Comparison of ENCODE assay signal across 10 mouse cellular contexts in the genomic region with DNA sequence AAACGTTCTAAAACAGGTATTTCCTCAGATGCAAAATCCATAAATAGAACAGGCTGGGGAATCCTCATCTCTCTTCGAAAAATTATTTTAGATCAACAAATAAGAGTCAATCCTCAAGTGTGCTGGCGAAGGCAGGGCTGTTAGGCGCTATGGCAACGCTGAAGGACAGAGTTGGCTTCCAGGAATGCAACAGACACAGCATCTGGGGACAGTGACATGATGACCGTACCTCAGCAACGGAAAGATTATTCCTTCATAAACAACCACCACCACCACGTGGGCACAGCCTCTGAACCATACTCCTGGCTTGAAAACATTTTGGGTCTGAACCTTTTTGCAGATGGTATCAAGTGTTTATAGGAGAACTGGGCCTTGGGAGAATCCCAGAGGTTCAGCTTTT.
DNase-seq lines count a peak whose midpoint lies in the region; ATAC-seq lines count a peak whose summit lies in the region.
"Had no signal": no experiment of that assay in that cellular context is flagged by ENCODE, and none has a peak within 500 bp of the region (broad histone marks: within the 10 kb centered on the region; RNA-seq: fewer than 3 reads in every experiment).

No protein-coding gene starts in this region.

- H3K4me1 ChIP-seq in heart, embryonic 14.5 days (ENCODE audit: control insufficient read depth in 2 of 2, insufficient read depth in 2 of 2, low read length in 2 of 2): peaks cover 41 to 46% of the 10 kb centered on the region in 2 experiments
- peaks cover 13% of the 10 kb centered on the region for H3K4me1 ChIP-seq in liver, embryonic 16.5 days (ENCODE audit: control insufficient read depth, low read depth, low read length)
- H3K4me1 ChIP-seq in intestine, embryonic 15.5 days (replicated peaks): peaks cover 48% of the 10 kb centered on the region

- DNase-seq in heart, postnatal 10 days: no peak
- DNase-seq in liver: no peak
- DNase-seq in adrenal gland, postnatal 36 days: peak; percentile 63 to 75
- DNase-seq in cerebellum, postnatal 14 days: no peak

- no peaks in the 10 kb centered on the region for H3K27me3 ChIP-seq in heart, embryonic 14.5 days (ENCODE audit: control insufficient read depth, insufficient read depth, low read length)
- no peaks in the 10 kb centered on the region for H3K27me3 ChIP-seq in liver, embryonic 16.5 days (ENCODE audit: control insufficient read depth, insufficient read depth, low read depth, low read length)
- H3K27me3 ChIP-seq in intestine, embryonic 15.5 days (replicated peaks): no peaks in the 10 kb centered on the region
- H3K27me3 ChIP-seq: CH12.LX had no signal

- peak overlapping the region; percentile 80 to 83 for H3K27ac ChIP-seq in heart, embryonic 14.5 days (replicated peaks in 1 of 2; ENCODE audit: control insufficient read depth in 1 of 2, insufficient read depth in 1 of 2, low read depth in 2 of 2, low read length in 2 of 2)
- H3K27ac ChIP-seq in liver, embryonic 16.5 days (ENCODE audit: low read length): peak overlapping the region; percentile 1; the same call in 1 of the 2 replicates
- peak overlapping the region; percentile 70 for H3K27ac ChIP-seq in intestine, embryonic 15.5 days
- H3K27ac ChIP-seq: macrophage had no signal

- H3K36me3 ChIP-seq in heart, embryonic 14.5 days (ENCODE audit: control insufficient read depth, insufficient read depth, low read length): no peaks in the 10 kb centered on the region
- no peaks in the 10 kb centered on the region for H3K36me3 ChIP-seq in liver, embryonic 16.5 days (ENCODE audit: control insufficient read depth, insufficient read depth)
- H3K36me3 ChIP-seq in intestine, embryonic 15.5 days: no peaks in the 10 kb centered on the region

- no peak overlapping the region for H3K4me3 ChIP-seq in heart, embryonic 14.5 days (ENCODE audit: control insufficient read depth in 1 of 2, insufficient read depth in 1 of 2, low read depth in 1 of 2, low read length in 2 of 2)
- no peak overlapping the region for H3K4me3 ChIP-seq in liver, embryonic 16.5 days (ENCODE audit: low read depth, low read length)
- H3K4me3 ChIP-seq in intestine, embryonic 15.5 days (replicated peaks): no peak overlapping the region

- intact Hi-C loops in heart, postnatal 10 days (cut with DNase I): no loop called here

- H3K9me3 ChIP-seq in heart, embryonic 14.5 days (ENCODE audit: control insufficient read depth, low read length): no peaks in the 10 kb centered on the region
- no peaks in the 10 kb centered on the region for H3K9me3 ChIP-seq in liver, embryonic 16.5 days (replicated peaks; ENCODE audit: control insufficient read depth, low read length)
- no peaks in the 10 kb centered on the region for H3K9me3 ChIP-seq in intestine, embryonic 15.5 days

- no peak for ATAC-seq in heart, embryonic 14.5 days (ENCODE audit: insufficient number of reproducible peaks, insufficient read depth, low FRiP score, low read depth)
- ATAC-seq in liver, embryonic 16.5 days (ENCODE audit: low read depth): no peak
- no peak for ATAC-seq in intestine, embryonic 15.5 days
- no peak for ATAC-seq in erythroid progenitor cell, adult 5-6 weeks (replicated peaks; ENCODE audit: low FRiP score, poor library complexity, severe bottlenecking)

- no peak overlapping the region for H3K4me2 ChIP-seq in heart, embryonic 14.5 days (ENCODE audit: low read length)
- no peak overlapping the region for H3K4me2 ChIP-seq in liver, embryonic 16.5 days (ENCODE audit: low read depth, low read length)
- no peak overlapping the region for H3K4me2 ChIP-seq in intestine, embryonic 15.5 days (replicated peaks)

- no peak overlapping the region; the same call in 1 of the 2 replicates for H3K9ac ChIP-seq in heart, embryonic 14.5 days (ENCODE audit: low read length)
- no peak overlapping the region for H3K9ac ChIP-seq in liver, embryonic 16.5 days (ENCODE audit: low read depth, low read length)
- H3K9ac ChIP-seq in intestine, embryonic 15.5 days: no peak overlapping the region

- WGBS in heart, embryonic 14.5 days: 72% methylated on average over 8 of the region's 8 CpGs
- 58% methylated on average over 8 of the region's 8 CpGs for WGBS in liver, embryonic 16.5 days (ENCODE audit: insufficient replicate concordance)
- WGBS in intestine, embryonic 15.5 days: 65% methylated on average over 8 of the region's 8 CpGs

Comparison
In these comparisons a context has a peak if more than half of its experiments do, and no peak if none do; other contexts are left out.
1. H3K27ac ChIP-seq: peak in every context shown above with its lines; median percentile 82 in heart, embryonic 14.5 days; 70 in intestine, embryonic 15.5 days; 1 in liver, embryonic 16.5 days.
2. DNase-seq: peak in adrenal gland, postnatal 36 days (2 of 2); none in heart, postnatal 10 days (0 of 2), liver (single experiment) and cerebellum, postnatal 14 days (0 of 2).